Mouse (Mus musculus) embryonic facial prominence, embryonic 11.5 days (tissue): Measurements from ENCODE around the gene Rbfox3. TPM values are rescaled to one million over a fixed set of nuclear protein-coding genes. Genes with fewer than 3 reads are reported as not detected.

Source experiments
- ATAC-seq: fragments of 200-750 bp; cut with Nextera tagmentation; replicated peaks from 2 replicates; pipeline ENCODE4 v1.8.0; 2017; ENCODE audit warnings: low read depth; ENCODE audit not compliant: insufficient number of reproducible peaks, low FRiP score, low TSS enrichment
- DNase-seq: peaks from one replicate; pipeline ENCODE4 v3.0.0-alpha.2; 2015; ENCODE audit warnings: low spot score
- H3K27ac ChIP-seq: fragments of 300-500 bp; sonication (generic); replicated peaks from 2 replicates; pipeline ENCODE4 v1.5.1; 2014; ENCODE audit warnings: mild to moderate bottlenecking, low read depth, low read length, control low read depth
- H3K27me3 ChIP-seq: fragments of 300-500 bp; sonication (generic); 2 replicates; pipeline ENCODE4 v1.6.1; 2014; ENCODE audit warnings: mild to moderate bottlenecking, low read length, moderate library complexity, mixed read lengths; ENCODE audit not compliant: control insufficient read depth, insufficient read depth
- H3K36me3 ChIP-seq: fragments of 300-500 bp; sonication (generic); replicated peaks from 2 replicates; pipeline ENCODE4 v1.6.1; 2014; ENCODE audit warnings: low read depth, mild to moderate bottlenecking, low read length, moderate library complexity, mixed read lengths; ENCODE audit not compliant: control insufficient read depth, insufficient read depth
- H3K4me1 ChIP-seq: fragments of 300-500 bp; sonication (generic); 2 replicates; pipeline ENCODE4 v1.6.1; 2014; ENCODE audit warnings: low read length, mixed read lengths; ENCODE audit not compliant: control insufficient read depth, insufficient read depth
- H3K4me2 ChIP-seq: fragments of 300-500 bp; sonication (generic); 2 replicates; pipeline ENCODE4 v1.6.1; 2014; ENCODE audit warnings: low read depth, mild to moderate bottlenecking, control low read depth, low read length, moderate library complexity
- H3K4me3 ChIP-seq: fragments of 300-500 bp; sonication (generic); 2 replicates; pipeline ENCODE4 v1.5.1; 2014; ENCODE audit warnings: low read depth, low read length, control low read depth
- H3K9ac ChIP-seq: fragments of 300-500 bp; sonication (generic); replicated peaks from 2 replicates; pipeline ENCODE4 v1.6.1; 2014; ENCODE audit warnings: mild to moderate bottlenecking, control low read depth, low read length
- H3K9me3 ChIP-seq: fragments of 300-500 bp; sonication (generic); replicated peaks from 2 replicates; pipeline ENCODE4 v1.6.1; 2016; ENCODE audit warnings: mild to moderate bottlenecking, low read length, inconsistent platforms, mixed read lengths; ENCODE audit not compliant: control insufficient read depth
- WGBS: fragments of 180-500 bp; shearing (Covaris S2); extraction: QIAGEN DNeasy Blood & Tissue Kit; methylation state at CpG from one replicate; pipeline ENCODE4 v1.1.7; 2014; 5-methylcytosine and 5-hydroxymethylcytosine counted together
- polyA plus RNA-seq: library from polyadenylated mRNA; unstranded; fragments of >200 nt; fragmentation: Nextera tagmentation; extraction: Ambion mirVana; gene quantifications from 2 replicates; pipeline ENCODE4 v1.2.1, GENCODE M21; 2014

The Rbfox3 gene
- polyA plus RNA-seq, 1 experiment from 2014 or later = 2.5 TPM

DNA sequence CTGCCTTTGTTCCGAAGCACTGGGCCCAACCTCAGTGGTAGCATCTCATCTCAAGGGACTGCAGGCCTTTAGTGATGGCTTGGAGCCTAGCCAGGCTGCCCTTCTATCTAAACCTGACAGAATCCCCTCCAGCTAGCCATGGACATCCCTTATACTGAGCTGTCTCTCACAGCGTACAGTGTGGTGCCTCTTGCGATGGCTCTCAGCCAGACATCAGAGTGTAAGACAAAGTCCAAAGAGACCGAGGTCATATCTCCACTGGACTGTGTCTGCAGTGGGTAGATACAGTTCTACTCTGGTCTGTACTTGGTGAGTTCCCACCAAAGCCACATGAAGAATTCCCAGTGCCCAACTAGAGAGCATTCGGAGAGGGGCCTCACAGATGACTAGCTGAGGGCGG is 240.2 kb downstream of the Rbfox3 start:
- ATAC-seq = no peak
- Histone ChIP-seq H3K27me3 (no peaks in the 10 kb centered on the region), H3K9me3 (no peaks in the 10 kb centered on the region), H3K36me3 (no peaks in the 10 kb centered on the region), H3K4me2 (no peak overlapping the region), H3K27ac (no peak overlapping the region), H3K9ac (no peak overlapping the region), H3K4me1 (no peaks in the 10 kb centered on the region), H3K4me3 (no peak overlapping the region)
- DNase-seq = no peak
- 80% methylated on average over 6 of the region's 6 CpGs for WGBS

DNA sequence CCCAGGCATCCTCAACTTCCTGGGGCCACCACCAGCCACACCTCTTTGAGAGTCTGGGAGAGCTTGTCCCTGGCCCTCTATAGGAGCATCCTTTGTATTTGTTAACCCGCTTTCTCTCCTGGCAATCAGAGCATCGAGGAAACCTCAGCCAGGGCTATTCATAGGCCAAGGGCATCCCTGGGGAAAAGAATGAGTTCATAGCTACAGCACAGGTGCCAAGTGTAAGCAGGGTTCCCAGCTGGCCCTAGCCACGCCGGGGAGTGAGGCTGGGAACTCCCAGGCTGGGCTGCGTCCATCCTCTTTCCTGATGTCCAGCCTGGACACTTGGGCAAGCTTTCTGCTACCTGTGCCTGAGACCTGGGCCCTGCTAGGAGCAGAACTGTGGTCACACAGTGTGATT is 241.6 kb downstream of the Rbfox3 start:
- no peak for ATAC-seq
- Histone ChIP-seq H3K9me3 (no peaks in the 10 kb centered on the region), H3K27ac (no peak overlapping the region)

DNA sequence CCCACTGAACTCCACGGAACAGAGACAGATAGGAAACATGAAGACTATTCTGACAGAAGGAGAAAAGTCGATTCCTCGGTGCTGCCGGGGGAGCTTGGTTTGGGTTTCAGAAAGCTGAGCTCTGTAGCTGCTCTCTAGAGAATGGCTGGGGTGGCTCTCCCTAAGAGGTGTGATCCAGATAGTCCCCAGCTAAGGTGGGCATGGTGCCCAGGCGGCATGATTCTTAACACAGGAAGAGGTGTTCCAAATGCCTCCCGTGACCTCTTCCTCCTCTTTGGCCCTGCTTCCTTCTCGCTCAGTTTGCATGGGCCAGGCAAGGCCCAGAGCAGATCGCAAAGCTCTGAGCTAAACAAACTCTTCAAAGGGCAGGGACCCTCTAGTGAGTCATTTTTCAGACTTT is 243.0 kb downstream of the Rbfox3 start:
- Histone ChIP-seq H3K4me3 (no peak overlapping the region), H3K27me3 (no peaks in the 10 kb centered on the region), H3K27ac (no peak overlapping the region), H3K9me3 (no peaks in the 10 kb centered on the region), H3K4me1 (no peaks in the 10 kb centered on the region), H3K4me2 (no peak overlapping the region), H3K36me3 (no peaks in the 10 kb centered on the region), H3K9ac (no peak overlapping the region)
- DNase-seq (no peak), ATAC-seq (no peak)
- WGBS = 82% methylated on average over 8 of the region's 8 CpGs

More for the DNA sequence above, 241.6 kb downstream of the Rbfox3 start:
- no peak overlapping the region for H3K4me2 ChIP-seq
- H3K9ac ChIP-seq = no peak overlapping the region
- H3K27me3 ChIP-seq = no peaks in the 10 kb centered on the region
- no peak for DNase-seq
- H3K36me3 ChIP-seq = no peaks in the 10 kb centered on the region
- H3K4me3 ChIP-seq = no peak overlapping the region
- 70% methylated on average over 5 of the region's 5 CpGs for WGBS
- H3K4me1 ChIP-seq = no peaks in the 10 kb centered on the region

DNA sequence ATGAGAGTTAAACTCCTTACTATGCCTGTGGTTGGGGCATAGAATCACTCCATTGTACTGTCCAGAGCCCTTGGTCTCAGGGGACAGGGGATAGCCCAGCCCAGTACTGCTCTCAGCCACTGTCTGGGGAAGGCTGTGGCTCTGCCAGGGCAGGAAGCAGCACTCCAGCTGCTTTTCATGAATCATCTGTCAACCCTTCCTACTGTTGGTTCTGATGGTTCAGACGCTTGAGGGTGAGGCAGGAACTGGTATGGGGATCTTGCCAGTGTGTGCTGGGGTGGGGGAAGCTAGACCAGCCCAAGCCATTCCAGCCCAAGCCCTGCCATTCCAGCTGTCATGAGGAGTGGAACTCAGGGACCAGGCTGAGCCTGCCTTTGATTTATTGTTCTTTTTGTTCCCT is 243.5 kb downstream of the Rbfox3 start:
- ATAC-seq (no peak), DNase-seq (no peak)
- Histone ChIP-seq H3K27ac (no peak overlapping the region), H3K4me1 (no peaks in the 10 kb centered on the region), H3K36me3 (no peaks in the 10 kb centered on the region), H3K4me3 (no peak overlapping the region), H3K4me2 (no peak overlapping the region), H3K9me3 (no peaks in the 10 kb centered on the region), H3K9ac (no peak overlapping the region), H3K27me3 (no peaks in the 10 kb centered on the region)
- WGBS = 16% methylated on average over 1 of the region's 1 CpGs

DNA sequence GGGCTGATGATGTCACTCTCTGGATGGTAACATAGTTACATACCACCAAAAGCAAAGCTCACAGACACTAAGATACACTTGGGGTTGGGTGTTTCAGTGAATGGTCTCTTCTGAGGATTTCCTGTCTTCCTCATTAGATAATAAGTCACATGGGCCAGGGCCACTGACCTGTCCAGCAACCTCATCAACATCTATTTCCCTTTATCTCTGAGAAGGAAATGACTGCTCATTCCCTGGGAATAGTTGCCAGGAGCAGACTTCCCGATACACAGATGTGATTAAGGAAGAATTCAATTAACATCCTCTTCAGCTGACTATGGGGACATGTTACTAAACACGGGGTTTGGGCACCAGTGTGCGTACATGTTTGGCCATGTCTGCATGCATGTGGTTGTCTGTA is 245.2 kb downstream of the Rbfox3 start:
- no peak for DNase-seq
- H3K27me3 ChIP-seq = no peaks in the 10 kb centered on the region
- H3K27ac ChIP-seq = no peak overlapping the region
- no peak overlapping the region for H3K4me3 ChIP-seq
- 71% methylated on average over 3 of the region's 3 CpGs for WGBS
- H3K4me1 ChIP-seq = no peaks in the 10 kb centered on the region
- H3K9me3 ChIP-seq = no peaks in the 10 kb centered on the region
- H3K36me3 ChIP-seq = no peaks in the 10 kb centered on the region
- H3K9ac ChIP-seq = no peak overlapping the region
- no peak overlapping the region for H3K4me2 ChIP-seq
- ATAC-seq = no peak

DNA sequence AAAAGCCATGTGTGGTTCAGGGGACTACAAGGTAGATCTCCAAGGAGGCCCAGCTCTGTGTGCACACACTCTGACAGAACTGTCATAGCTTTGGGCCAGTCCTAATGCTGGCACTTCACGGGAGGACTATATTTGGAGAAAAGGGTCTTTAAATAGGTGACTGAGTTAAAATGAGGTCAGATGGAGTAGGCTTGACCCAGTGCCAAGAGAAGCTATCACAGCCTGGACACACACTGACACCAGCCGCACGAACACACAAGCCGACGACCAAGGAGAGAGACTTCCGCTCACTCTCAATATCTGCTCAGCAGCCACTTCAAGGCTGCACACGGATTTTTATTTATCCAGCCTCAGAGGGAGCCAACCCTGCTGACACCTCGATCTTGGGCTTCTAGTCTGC is 248.1 kb downstream of the Rbfox3 start:
- Histone ChIP-seq H3K36me3 (no peaks in the 10 kb centered on the region), H3K4me2 (no peak overlapping the region), H3K27me3 (no peaks in the 10 kb centered on the region), H3K4me3 (no peak overlapping the region), H3K4me1 (no peaks in the 10 kb centered on the region), H3K9me3 (no peaks in the 10 kb centered on the region), H3K27ac (no peak overlapping the region), H3K9ac (no peak overlapping the region)
- no peak for ATAC-seq
- WGBS = 82% methylated on average over 8 of the region's 8 CpGs
- DNase-seq = no peak

DNA sequence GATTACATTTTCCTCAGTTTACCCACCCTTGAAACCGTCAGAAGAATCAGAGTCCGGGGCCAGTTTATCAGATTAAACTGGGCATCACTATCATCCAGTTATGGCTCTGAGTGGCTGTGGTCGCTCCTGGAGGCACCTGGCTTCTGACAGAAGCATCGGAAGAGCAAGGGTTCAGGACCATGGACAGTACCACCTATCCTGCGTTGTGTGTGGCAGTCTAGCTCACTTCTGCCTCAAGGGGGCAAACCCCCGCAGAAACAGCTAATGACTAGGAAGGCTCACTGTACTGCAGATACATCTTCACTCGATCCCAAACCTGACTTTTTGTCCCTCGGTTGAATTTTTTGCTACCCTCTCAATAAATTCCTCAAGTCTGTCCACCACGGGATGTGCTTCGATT is 252.1 kb downstream of the Rbfox3 start:
- H3K27ac ChIP-seq = no peak overlapping the region
- H3K4me3 ChIP-seq = no peak overlapping the region
- 16% methylated on average over 10 of the region's 10 CpGs for WGBS
- ATAC-seq (no peak), DNase-seq (peak; percentile 93)
- H3K9me3 ChIP-seq = no peaks in the 10 kb centered on the region
- H3K4me2 ChIP-seq = no peak overlapping the region
- H3K4me1 ChIP-seq = no peaks in the 10 kb centered on the region
- H3K9ac ChIP-seq = no peak overlapping the region
- no peaks in the 10 kb centered on the region for H3K27me3 ChIP-seq
- H3K36me3 ChIP-seq = no peaks in the 10 kb centered on the region

DNA sequence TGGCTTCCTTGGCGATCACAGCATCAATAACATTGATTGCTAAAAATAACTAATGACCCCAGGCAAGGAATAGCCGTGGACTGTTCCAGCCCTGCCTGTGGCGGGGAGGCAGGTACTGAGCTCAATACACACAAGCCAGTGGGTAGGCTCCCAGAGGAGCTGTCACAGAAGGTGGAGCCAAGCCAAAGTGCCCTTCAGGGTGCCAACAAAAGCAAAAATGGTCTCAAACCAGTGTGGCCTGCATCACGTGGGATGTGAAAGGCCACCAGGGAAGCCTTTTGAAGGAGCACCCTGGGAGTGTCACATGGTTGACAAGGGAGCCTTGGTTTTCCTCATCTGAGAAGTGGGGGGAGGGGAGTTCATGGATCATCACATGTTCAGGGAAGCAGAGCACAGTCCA is 255.6 kb downstream of the Rbfox3 start:
- Histone ChIP-seq H3K4me3 (no peak overlapping the region), H3K9ac (no peak overlapping the region), H3K9me3 (no peaks in the 10 kb centered on the region), H3K27me3 (no peaks in the 10 kb centered on the region), H3K4me2 (no peak overlapping the region), H3K27ac (no peak overlapping the region), H3K36me3 (no peaks in the 10 kb centered on the region), H3K4me1 (no peaks in the 10 kb centered on the region)
- DNase-seq (no peak), ATAC-seq (no peak)
- WGBS = 69% methylated on average over 4 of the region's 4 CpGs
